Mouse (Mus musculus) CD8-positive naive resting alpha-beta T cell, adult 57 days (primary cell): ENCODE results near the gene Ccdc141. TPM values are rescaled to one million over a fixed set of nuclear protein-coding genes. Genes with fewer than 3 reads are reported as not detected.

Source experiments
- total RNA-seq: library from RNA; stranded (reverse); gene quantifications from one replicate; pipeline ENCODE4 v1.2.4, GENCODE M21; 2023

Ccdc141 gene
- 1.3 TPM for total RNA-seq

GRCm38 (mm10) chr2:77170633-77171105 lies at the start of gene Ccdc141:
Gene Ccdc141 (minus strand): TSS chr2:77170636.

DNA sequence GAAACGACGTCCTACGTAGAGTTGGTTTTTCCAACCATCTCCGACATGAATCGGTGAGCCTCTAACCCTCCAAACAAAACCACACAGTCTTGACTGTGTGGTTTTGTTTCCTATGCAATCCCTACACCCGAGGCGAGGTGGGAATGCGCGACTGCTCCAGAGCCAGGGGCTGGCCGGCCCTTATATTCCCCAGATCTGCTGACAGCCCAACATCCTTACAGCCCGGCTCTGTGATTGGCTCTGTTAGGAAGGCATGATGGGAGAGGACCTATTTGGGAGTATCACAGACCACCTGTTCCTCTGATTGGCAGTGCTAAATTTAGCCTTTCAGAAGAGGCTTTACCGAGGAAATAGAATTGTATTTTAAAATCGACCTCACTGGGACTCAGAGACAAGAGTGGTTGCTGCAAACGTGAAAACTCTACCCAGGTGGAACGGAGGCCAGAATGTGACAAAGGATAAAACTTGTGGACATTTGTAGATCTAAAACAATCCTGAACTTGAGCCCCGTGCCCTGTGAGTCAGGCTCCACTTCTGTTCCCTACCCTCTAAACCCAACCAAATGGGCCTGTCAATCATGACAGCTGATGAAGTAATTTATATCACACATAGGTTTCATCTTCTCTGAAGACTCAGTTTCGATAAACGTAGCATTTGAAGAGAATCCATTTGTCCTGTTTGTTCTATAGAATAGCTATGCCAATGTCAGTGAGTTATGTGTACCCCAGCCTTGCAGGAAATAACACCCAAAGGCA lies 187.9 kb downstream of the Ccdc141 start, which contains the start of gene Ttn:
Gene Ttn, minus strand, starts transcription at position 157 of the 755 bp plus-strand sequence.

Other genes starting within 250 kb of the Ccdc141 start
- gene Ttn, start 188.1 kb downstream of the Ccdc141 start, total RNA-seq = 0.03 TPM
- gene Sestd1, start 110.0 kb upstream of the Ccdc141 start, total RNA-seq = 0.52 TPM